Mouse (Mus musculus): ENCODE measurements at regions not wholly inside any gene's neighbourhood (a gene's known extent, or its start where the extent isn't known, plus 50 kb on each side); places are given as distances from the start of the nearest gene placed in this dataset.

DNA sequence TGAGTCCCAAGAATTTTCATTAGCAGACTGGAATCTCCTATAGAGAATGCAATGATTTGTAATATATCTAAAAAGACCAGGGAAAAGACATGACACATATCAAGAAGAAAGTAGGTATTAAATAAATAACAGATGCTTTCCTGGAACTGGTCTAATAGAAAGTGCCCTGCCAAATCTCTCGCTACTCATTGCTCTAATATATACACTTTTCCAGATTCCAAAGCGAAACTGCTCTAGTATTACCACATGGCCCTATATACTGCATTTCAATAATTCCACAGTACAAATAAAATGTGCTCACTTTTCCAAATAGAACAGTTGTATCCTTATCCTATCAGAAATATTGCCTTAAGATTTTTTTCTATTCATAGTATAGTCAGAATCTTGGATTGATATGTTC lies 909.0 kb upstream of the Cited2 start:
- no peak overlapping the region for H3K4me2 ChIP-seq
- no peaks in the 10 kb centered on the region for H3K9me3 ChIP-seq
- ATAC-seq (ENCODE audit: low FRiP score), result no peak
- H3K9ac ChIP-seq, result no peak overlapping the region
- H3K4me3 ChIP-seq (replicated peaks), result no peak overlapping the region
- WGBS, result 91% methylated on average over 2 of the region's 2 CpGs
- no peaks in the 10 kb centered on the region for H3K27me3 ChIP-seq
- H3K4me1 ChIP-seq, result no peaks in the 10 kb centered on the region
- no peak overlapping the region for H3K27ac ChIP-seq
- no peaks in the 10 kb centered on the region for H3K36me3 ChIP-seq (replicated peaks)

DNA sequence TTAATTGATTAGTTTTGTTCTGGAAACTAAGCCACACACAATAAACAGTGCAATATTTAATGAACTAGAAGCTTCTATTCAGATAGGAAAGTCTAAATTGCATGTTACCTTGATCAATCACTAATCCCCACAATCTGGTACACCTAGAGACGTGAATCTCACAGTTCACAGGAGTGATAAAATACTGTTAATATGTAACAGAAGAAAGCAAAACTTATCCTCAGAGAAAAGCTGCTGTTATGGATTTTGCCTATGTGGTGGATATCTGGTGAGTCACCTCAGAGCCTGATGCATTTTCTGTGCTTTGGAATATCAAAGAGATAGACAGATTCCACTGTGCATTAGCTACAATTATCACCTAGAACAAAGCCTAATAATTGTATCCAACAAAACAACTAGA lies 861.5 kb upstream of the Cited2 start:
- no peaks in the 10 kb centered on the region for H3K9me3 ChIP-seq
- H3K27me3 ChIP-seq, result no peaks in the 10 kb centered on the region
- no peaks in the 10 kb centered on the region for H3K36me3 ChIP-seq (replicated peaks)
- no peak overlapping the region for H3K4me2 ChIP-seq
- no peak overlapping the region for H3K9ac ChIP-seq
- no peak for ATAC-seq (ENCODE audit: low FRiP score)
- H3K27ac ChIP-seq, result no peak overlapping the region
- no peak overlapping the region for H3K4me3 ChIP-seq (replicated peaks)
- H3K4me1 ChIP-seq, result no peaks in the 10 kb centered on the region
- 74% methylated on average over 1 of the region's 1 CpGs for WGBS

DNA sequence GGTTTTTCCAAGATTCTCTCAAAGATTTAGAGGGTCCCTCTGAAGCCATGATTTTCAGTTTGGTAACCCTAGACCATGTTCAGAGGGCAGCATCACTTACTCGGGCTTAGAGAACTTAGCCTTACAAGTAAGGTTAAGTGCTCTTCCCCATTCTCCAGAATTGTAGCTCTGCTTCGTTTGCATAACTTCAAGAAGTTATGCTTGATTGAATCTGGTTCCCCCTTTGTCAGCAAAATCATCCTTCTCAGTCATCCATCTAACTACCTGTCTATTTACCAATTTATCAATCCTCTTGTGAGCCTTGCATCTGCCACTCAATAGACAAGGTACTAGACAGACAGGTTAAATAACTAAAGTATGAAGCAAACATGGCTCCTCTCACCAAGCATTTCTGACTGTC lies 856.1 kb upstream of the Cited2 start:
- ATAC-seq (ENCODE audit: low FRiP score), result no peak
- Histone ChIP-seq H3K9ac (no peak overlapping the region), H3K4me3 (replicated peaks) (no peak overlapping the region), H3K9me3 (no peaks in the 10 kb centered on the region), H3K27ac (no peak overlapping the region), H3K4me1 (no peaks in the 10 kb centered on the region), H3K27me3 (no peaks in the 10 kb centered on the region), H3K4me2 (no peak overlapping the region), H3K36me3 (replicated peaks) (no peaks in the 10 kb centered on the region)
- 73% methylated on average over 2 of the region's 2 CpGs for WGBS

DNA sequence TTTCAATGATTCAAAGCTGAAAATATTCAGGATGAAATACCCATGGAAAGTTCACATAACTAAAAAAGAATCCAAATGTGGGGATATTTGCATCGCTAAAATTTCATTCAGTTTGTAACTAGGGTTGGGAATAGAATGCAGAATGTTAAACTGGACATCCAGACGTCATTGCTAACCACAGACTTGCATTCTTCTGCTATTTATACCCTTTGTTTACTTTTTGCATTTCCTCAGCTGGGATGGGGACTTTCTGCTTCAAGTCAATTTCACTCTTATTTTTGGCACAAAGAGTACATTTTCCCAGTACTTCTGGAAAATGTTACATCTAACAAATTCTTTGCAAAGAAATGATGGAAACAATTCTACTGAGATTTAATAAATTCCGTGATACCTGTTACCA lies 848.9 kb upstream of the Cited2 start:
- no peaks in the 10 kb centered on the region for H3K9me3 ChIP-seq
- H3K4me3 ChIP-seq (replicated peaks), result no peak overlapping the region
- H3K27me3 ChIP-seq, result no peaks in the 10 kb centered on the region
- no peak overlapping the region for H3K9ac ChIP-seq
- WGBS, result 74% methylated on average over 3 of the region's 3 CpGs
- ATAC-seq (ENCODE audit: low FRiP score), result no peak
- no peak overlapping the region for H3K27ac ChIP-seq
- H3K4me2 ChIP-seq, result no peak overlapping the region
- no peaks in the 10 kb centered on the region for H3K4me1 ChIP-seq
- H3K36me3 ChIP-seq (replicated peaks), result no peaks in the 10 kb centered on the region

- Histone ChIP-seq H3K4me1 (no peaks in the 10 kb centered on the region), H3K27me3 (no peaks in the 10 kb centered on the region), H3K4me2 (no peak overlapping the region), H3K9me3 (no peaks in the 10 kb centered on the region), H3K9ac (no peak overlapping the region), H3K4me3 (replicated peaks) (no peak overlapping the region), H3K36me3 (replicated peaks) (no peaks in the 10 kb centered on the region), H3K27ac (no peak overlapping the region)
- ATAC-seq (ENCODE audit: low FRiP score), result no peak
Observed at GRCm38 (mm10) chr10:16878197-16878596, 844.8 kb upstream of the Cited2 start.

DNA sequence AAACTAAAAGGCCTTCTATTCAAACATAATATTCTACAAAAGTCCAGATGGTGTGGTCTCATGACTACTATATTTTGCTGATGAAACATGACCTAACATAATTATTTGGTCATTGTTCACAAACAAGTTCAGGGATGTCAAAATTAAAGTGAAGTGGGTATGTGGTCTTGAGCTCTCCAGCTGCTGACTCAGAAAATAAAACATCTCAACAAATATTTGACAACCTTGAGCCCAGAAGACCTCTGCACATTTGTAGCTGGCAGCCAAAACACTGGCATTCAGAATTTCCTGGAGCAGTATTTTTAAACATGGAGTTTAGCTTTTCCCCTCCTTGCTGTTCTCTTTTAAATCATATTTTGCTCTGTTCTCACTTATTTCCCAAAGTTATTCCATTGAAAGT lies 829.7 kb upstream of the Cited2 start:
- no peak for ATAC-seq (ENCODE audit: low FRiP score)
- Histone ChIP-seq H3K9me3 (no peaks in the 10 kb centered on the region), H3K4me3 (replicated peaks) (no peak overlapping the region), H3K4me2 (no peak overlapping the region), H3K27me3 (no peaks in the 10 kb centered on the region), H3K9ac (no peak overlapping the region), H3K27ac (no peak overlapping the region), H3K4me1 (no peaks in the 10 kb centered on the region), H3K36me3 (replicated peaks) (no peaks in the 10 kb centered on the region)

- ATAC-seq (ENCODE audit: low FRiP score), result no peak
- no peak overlapping the region for H3K27ac ChIP-seq
- no peak overlapping the region for H3K9ac ChIP-seq
- H3K9me3 ChIP-seq, result no peaks in the 10 kb centered on the region
- H3K27me3 ChIP-seq, result no peaks in the 10 kb centered on the region
- H3K4me1 ChIP-seq, result no peaks in the 10 kb centered on the region
- H3K4me2 ChIP-seq, result no peak overlapping the region
- H3K4me3 ChIP-seq (replicated peaks), result no peak overlapping the region
- H3K36me3 ChIP-seq (replicated peaks), result no peaks in the 10 kb centered on the region
Observed at GRCm38 (mm10) chr10:16895332-16895731, 827.7 kb upstream of the Cited2 start.

GRCm38 (mm10) chr10:16922888-16923287 lies 800.1 kb upstream of the Cited2 start:
- ATAC-seq (ENCODE audit: low FRiP score), result no peak
- H3K9ac ChIP-seq, result no peak overlapping the region
- H3K4me1 ChIP-seq, result no peaks in the 10 kb centered on the region
- no peaks in the 10 kb centered on the region for H3K27me3 ChIP-seq
- H3K4me2 ChIP-seq, result no peak overlapping the region
- H3K9me3 ChIP-seq, result no peaks in the 10 kb centered on the region
- WGBS, result 83% methylated on average over 2 of the region's 2 CpGs
- no peak overlapping the region for H3K4me3 ChIP-seq (replicated peaks)
- no peak overlapping the region for H3K27ac ChIP-seq
- no peaks in the 10 kb centered on the region for H3K36me3 ChIP-seq (replicated peaks)

DNA sequence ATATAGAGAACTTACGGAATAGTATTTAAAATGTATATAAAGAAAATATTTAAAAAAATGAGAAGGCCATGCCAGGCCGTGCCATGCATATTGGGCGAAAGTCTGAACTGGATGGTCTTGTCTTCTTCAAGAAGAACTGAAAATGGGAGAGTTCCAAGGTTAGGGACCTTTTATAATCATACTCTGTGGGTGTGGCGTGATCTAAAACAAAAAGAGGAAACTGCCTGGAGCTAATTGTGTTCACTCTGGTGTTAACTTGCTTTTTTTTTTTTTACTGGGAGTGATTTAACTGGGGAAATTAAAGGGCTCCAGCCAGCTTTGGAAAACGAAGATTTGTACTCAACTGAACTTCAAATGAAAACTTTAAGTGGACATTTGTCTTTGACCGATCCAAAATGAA lies 799.2 kb upstream of the Cited2 start:
- ATAC-seq (ENCODE audit: low FRiP score), result no peak
- Histone ChIP-seq H3K27ac (no peak overlapping the region), H3K4me3 (replicated peaks) (no peak overlapping the region), H3K36me3 (replicated peaks) (no peaks in the 10 kb centered on the region), H3K27me3 (no peaks in the 10 kb centered on the region), H3K4me1 (no peaks in the 10 kb centered on the region), H3K4me2 (no peak overlapping the region), H3K9me3 (no peaks in the 10 kb centered on the region), H3K9ac (no peak overlapping the region)
- WGBS, result 83% methylated on average over 6 of the region's 6 CpGs

DNA sequence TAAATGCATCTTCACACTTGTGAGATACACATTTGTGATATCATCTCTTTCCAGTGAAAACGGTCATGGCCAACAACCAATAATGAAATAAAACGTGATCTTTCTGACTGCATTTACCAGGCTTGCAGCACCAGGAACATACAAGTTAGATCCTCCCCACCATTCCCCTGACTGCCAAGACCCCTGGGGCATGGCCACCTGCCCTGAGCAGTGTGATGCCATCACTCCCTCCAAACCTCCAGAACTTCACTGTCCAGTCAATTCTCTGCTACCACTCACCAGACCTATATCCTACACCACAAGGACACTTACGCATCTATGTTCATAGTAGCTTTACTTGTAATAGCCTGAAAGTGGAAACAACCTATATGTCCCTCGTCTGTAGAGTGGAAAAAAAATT lies 785.3 kb upstream of the Cited2 start:
- WGBS, result 91% methylated on average over 4 of the region's 4 CpGs
- Histone ChIP-seq H3K9ac (no peak overlapping the region), H3K4me2 (no peak overlapping the region), H3K4me1 (no peaks in the 10 kb centered on the region), H3K9me3 (no peaks in the 10 kb centered on the region), H3K27ac (no peak overlapping the region), H3K36me3 (replicated peaks) (no peaks in the 10 kb centered on the region), H3K27me3 (no peaks in the 10 kb centered on the region), H3K4me3 (replicated peaks) (no peak overlapping the region)
- no peak for ATAC-seq (ENCODE audit: low FRiP score)

DNA sequence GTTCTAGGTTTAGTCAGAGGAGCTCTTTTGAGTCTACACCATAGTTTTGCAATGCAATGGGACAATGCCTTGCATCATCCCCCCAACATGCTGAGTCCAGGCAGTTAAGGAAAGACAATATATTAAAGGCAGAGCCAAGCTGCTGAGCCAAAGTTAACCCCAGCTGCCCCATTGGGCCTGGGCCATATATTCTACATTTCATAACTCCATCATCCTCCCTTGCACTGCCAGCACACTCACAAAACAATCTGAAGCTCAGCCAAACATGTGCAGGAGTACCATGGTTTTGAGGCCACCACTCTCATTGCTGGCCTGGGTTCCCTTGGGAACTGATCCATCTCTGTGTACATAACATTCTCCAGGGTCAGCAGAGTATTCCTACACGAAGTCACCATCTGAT lies 771.4 kb upstream of the Cited2 start:
- WGBS, result 71% methylated on average over 1 of the region's 1 CpGs
- H3K36me3 ChIP-seq (replicated peaks), result no peaks in the 10 kb centered on the region
- no peak for ATAC-seq (ENCODE audit: low FRiP score)
- no peak overlapping the region for H3K9ac ChIP-seq
- no peak overlapping the region for H3K4me3 ChIP-seq (replicated peaks)
- no peak overlapping the region for H3K4me2 ChIP-seq
- no peaks in the 10 kb centered on the region for H3K9me3 ChIP-seq
- no peak overlapping the region for H3K27ac ChIP-seq
- H3K27me3 ChIP-seq, result no peaks in the 10 kb centered on the region
- no peaks in the 10 kb centered on the region for H3K4me1 ChIP-seq

DNA sequence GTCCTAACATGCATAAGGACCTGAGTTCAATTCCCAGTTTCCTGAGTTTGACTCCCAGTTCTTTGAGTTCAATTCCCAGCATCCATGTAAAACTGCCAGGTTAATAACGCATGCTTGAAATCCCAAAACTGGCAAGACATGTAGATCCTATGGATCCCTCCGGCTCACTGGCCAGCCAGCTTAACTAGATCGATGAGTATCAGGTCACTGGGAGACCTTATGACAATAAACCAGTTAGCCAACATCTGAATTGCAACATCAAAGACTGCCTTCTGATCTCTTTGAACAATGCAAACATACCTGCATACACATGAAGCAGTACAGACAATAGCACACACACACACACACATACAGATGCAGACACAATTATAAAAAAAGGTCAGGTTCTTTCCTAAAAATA lies 762.0 kb upstream of the Cited2 start:
- no peaks in the 10 kb centered on the region for H3K9me3 ChIP-seq
- ATAC-seq (ENCODE audit: low FRiP score), result no peak

GRCm38 (mm10) chr10:16962463-16962862 lies 760.6 kb upstream of the Cited2 start:
- no peaks in the 10 kb centered on the region for H3K36me3 ChIP-seq (replicated peaks)
- no peaks in the 10 kb centered on the region for H3K9me3 ChIP-seq
- no peak overlapping the region for H3K4me3 ChIP-seq (replicated peaks)
- ATAC-seq (ENCODE audit: low FRiP score), result no peak
- no peaks in the 10 kb centered on the region for H3K4me1 ChIP-seq
- WGBS, result 69% methylated on average over 2 of the region's 2 CpGs
- no peak overlapping the region for H3K27ac ChIP-seq
- H3K4me2 ChIP-seq, result no peak overlapping the region
- H3K27me3 ChIP-seq, result no peaks in the 10 kb centered on the region
- H3K9ac ChIP-seq, result no peak overlapping the region

More for the DNA sequence above, 762.0 kb upstream of the Cited2 start:
- H3K27me3 ChIP-seq, result no peaks in the 10 kb centered on the region
- H3K4me2 ChIP-seq, result no peak overlapping the region
- no peak overlapping the region for H3K27ac ChIP-seq
- H3K36me3 ChIP-seq (replicated peaks), result no peaks in the 10 kb centered on the region
- 83% methylated on average over 3 of the region's 3 CpGs for WGBS
- H3K9ac ChIP-seq, result no peak overlapping the region
- H3K4me1 ChIP-seq, result no peaks in the 10 kb centered on the region
- no peak overlapping the region for H3K4me3 ChIP-seq (replicated peaks)

DNA sequence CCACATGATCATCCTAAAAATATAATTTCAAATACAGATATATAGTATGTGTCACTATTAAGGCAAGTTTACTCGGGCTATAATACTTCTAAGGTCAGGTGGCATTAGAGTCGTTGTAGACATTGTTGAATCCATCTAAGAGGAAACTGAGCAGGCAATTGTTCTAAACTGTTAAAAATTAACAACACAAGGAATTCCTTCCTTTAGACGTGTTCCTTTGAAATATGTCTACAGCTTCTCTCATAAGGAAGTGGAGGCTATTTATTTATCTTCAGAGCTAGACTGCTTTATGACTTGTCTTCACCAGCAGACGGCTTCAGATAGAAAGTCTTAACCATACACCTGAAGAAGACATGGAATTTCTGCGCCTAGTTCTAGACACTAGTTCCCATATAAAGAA lies 744.2 kb upstream of the Cited2 start:
- H3K4me3 ChIP-seq (replicated peaks), result no peak overlapping the region
- H3K4me1 ChIP-seq, result no peaks in the 10 kb centered on the region
- no peaks in the 10 kb centered on the region for H3K27me3 ChIP-seq
- no peaks in the 10 kb centered on the region for H3K9me3 ChIP-seq
- WGBS, result 89% methylated on average over 5 of the region's 5 CpGs
- H3K9ac ChIP-seq, result no peak overlapping the region
- ATAC-seq (ENCODE audit: low FRiP score), result no peak
- H3K27ac ChIP-seq, result no peak overlapping the region
- no peaks in the 10 kb centered on the region for H3K36me3 ChIP-seq (replicated peaks)
- H3K4me2 ChIP-seq, result no peak overlapping the region
